Mouse (Mus musculus): ENCODE results near the gene Grm8.

GRCm38 (mm10) chr6:27635898-27636297, 499.1 kb downstream of the Grm8 start:
- no peak for TF ChIP-seq GATA1 (IDR thresholded peaks at IDR 0.05; ENCODE audit: borderline replicate concordance, low read length)
- no peak for TF ChIP-seq CTCF (IDR thresholded peaks at IDR 0.05; ENCODE audit: low read depth, low read length)
- TF ChIP-seq POLR2AphosphoS5 (IDR thresholded peaks at IDR 0.05; ENCODE audit: insufficient replicate concordance, low read depth, low read length) = no peak
- TF ChIP-seq TAL1 (conservative IDR thresholded peaks at IDR 0.05; ENCODE audit: low read depth, low read length) = no peak
- no peak for TF ChIP-seq GATA2 (IDR thresholded peaks at IDR 0.05; ENCODE audit: borderline replicate concordance, low read depth, low read length)
